Mouse (Mus musculus): ENCODE data around the gene Hdgfl3.

DNA sequence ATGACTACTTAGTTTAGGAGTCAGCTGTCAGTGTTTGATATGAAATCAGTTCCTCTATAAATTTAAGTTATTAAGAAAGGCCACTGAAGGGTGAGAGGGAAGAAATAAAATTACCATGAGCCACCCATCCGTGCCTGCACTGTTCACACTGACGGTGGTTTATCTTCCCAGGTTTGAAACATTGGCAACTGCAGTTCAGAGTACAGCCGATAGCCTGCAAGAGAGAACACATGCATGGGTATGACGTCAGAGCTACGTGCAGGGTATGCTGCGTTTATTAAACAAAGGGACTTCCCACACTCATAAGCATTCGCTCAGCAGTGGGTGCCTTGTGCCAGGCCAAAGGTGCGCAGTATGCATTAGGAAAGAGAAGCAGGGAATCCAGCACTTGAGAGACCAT is 44.0 kb upstream of the Hdgfl3 start:
- TF ChIP-seq CTCF (IDR thresholded peaks at IDR 0.05; ENCODE audit: low read depth) (no peak), EP300 (IDR thresholded peaks at IDR 0.05; ENCODE audit: low read depth) (no peak)

Measured in liver, embryonic 14.5 days (tissue).